Mouse (Mus musculus) MEL (cell line): ENCODE data around the gene Mymx. TPM values are rescaled to one million over a fixed set of nuclear protein-coding genes. Genes with fewer than 3 reads are reported as not detected.
A peak's percentile ranks its signal among the peaks of the same experiment; 100 is the strongest.

ENCODE experiments used
- DNase-seq: peaks from one replicate; pipeline ENCODE4 v3.0.0; 2011; ENCODE audit warnings: low read depth, low spot score
- H3K27ac ChIP-seq: 2 replicates; pipeline ENCODE4 v1.5.1; 2012; ENCODE audit warnings: low read depth, mild to moderate bottlenecking, control low read depth, low read length, moderate library complexity; ENCODE audit not compliant: control insufficient read depth
- H3K27me3 ChIP-seq, 2 experiments: fragments of 150-350 bp in 1 of 2; sonication (generic) in 1 of 2; 2 replicates each; pipeline ENCODE4 v1.6.1; 2012; ENCODE audit warnings: low read length in 2 of 2, mild to moderate bottlenecking in 2 of 2, improper control_type of control experiment in 1 of 2, moderate library complexity in 1 of 2; ENCODE audit not compliant: insufficient read depth in 2 of 2, control insufficient read depth in 1 of 2
- H3K36me3 ChIP-seq, 2 experiments: 2 replicates each; pipeline ENCODE4 v1.6.1; 2012 to 2014; ENCODE audit warnings: low read length in 2 of 2, improper control_type of control experiment in 1 of 2, inconsistent platforms in 1 of 2, mild to moderate bottlenecking in 1 of 2; ENCODE audit not compliant: insufficient read depth in 2 of 2, control insufficient read depth in 1 of 2
- H3K4me1 ChIP-seq, 2 experiments: fragments of 150-350 bp in 1 of 2; sonication (generic) in 1 of 2; 2 replicates each; pipeline ENCODE4 v1.6.1; 2012; ENCODE audit warnings: low read length in 2 of 2, improper control_type of control experiment in 1 of 2, mild to moderate bottlenecking in 1 of 2; ENCODE audit not compliant: insufficient read depth in 2 of 2, control insufficient read depth in 1 of 2
- H3K4me3 ChIP-seq, 2 experiments: fragments of 150-350 bp in 1 of 2; sonication (generic) in 1 of 2; 2 replicates each; pipeline ENCODE4 v1.5.1; 2012; ENCODE audit warnings: low read depth in 2 of 2, low read length in 2 of 2, mild to moderate bottlenecking in 2 of 2, moderate library complexity in 2 of 2, control low read depth in 1 of 2, improper control_type of control experiment in 1 of 2; ENCODE audit not compliant: control insufficient read depth in 1 of 2, insufficient read depth in 1 of 2
- H3K79me2 ChIP-seq: 2 replicates; pipeline ENCODE4 v1.6.1; 2012; ENCODE audit warnings: mild to moderate bottlenecking, low read length, moderate library complexity; ENCODE audit not compliant: control insufficient read depth, poor library complexity, insufficient read depth
- H3K9ac ChIP-seq: 2 replicates; pipeline ENCODE4 v1.6.1; 2012; ENCODE audit warnings: low read depth, mild to moderate bottlenecking, control low read depth, low read length, moderate library complexity; ENCODE audit not compliant: control insufficient read depth, poor library complexity, severe bottlenecking
- H3K9me3 ChIP-seq: fragments of 150-350 bp; sonication (generic); replicated peaks from 2 replicates; pipeline ENCODE4 v1.6.1; 2012; ENCODE audit warnings: mild to moderate bottlenecking, low read length, improper control_type of control experiment, moderate library complexity; ENCODE audit not compliant: insufficient read depth
- CHD1 ChIP-seq: IDR thresholded peaks from 2 replicates; pipeline ENCODE4 v1.6.1; 2012; ENCODE audit warnings: low read depth, mild to moderate bottlenecking, inconsistent platforms, low read length, improper control_type of control experiment
- CHD2 ChIP-seq: IDR thresholded peaks from 2 replicates; pipeline ENCODE4 v1.6.1; 2011; ENCODE audit warnings: low read length, improper control_type of control experiment
- CTCF ChIP-seq, 3 experiments: IDR thresholded peaks in 2 of 3; conservative IDR thresholded peaks in 1 of 3; 2 replicates each; pipeline ENCODE4 v1.5.1; 2011 to 2012; ENCODE audit warnings: low read length in 3 of 3, low read depth in 2 of 3, mild to moderate bottlenecking in 2 of 3, improper control_type of control experiment in 1 of 3, inconsistent platforms in 1 of 3, mixed read lengths in 1 of 3, moderate library complexity in 1 of 3; ENCODE audit not compliant: control insufficient read depth in 1 of 3, insufficient read depth in 1 of 3, poor library complexity in 1 of 3, severe bottlenecking in 1 of 3
- E2F4 ChIP-seq: IDR thresholded peaks from 2 replicates; pipeline ENCODE4 v1.6.1; 2011; ENCODE audit warnings: low read depth, low read length, improper control_type of control experiment, borderline replicate concordance
- ELF1 ChIP-seq: IDR thresholded peaks from 2 replicates; pipeline ENCODE4 v1.6.1; 2014; ENCODE audit warnings: low read depth, mild to moderate bottlenecking, inconsistent platforms, low read length, improper control_type of control experiment, moderate library complexity
- EP300 ChIP-seq, 2 experiments: IDR thresholded peaks; 2 replicates each; pipeline ENCODE4 v1.6.1; 2011; ENCODE audit warnings: improper control_type of control experiment in 2 of 2, low read length in 2 of 2, low read depth in 1 of 2, mild to moderate bottlenecking in 1 of 2
- ETS1 ChIP-seq: IDR thresholded peaks from 2 replicates; pipeline ENCODE4 v1.6.1; 2012; ENCODE audit warnings: low read depth, mild to moderate bottlenecking, inconsistent platforms, low read length, improper control_type of control experiment, moderate library complexity
- GABPA ChIP-seq: IDR thresholded peaks from 2 replicates; pipeline ENCODE4 v1.6.1; 2012; ENCODE audit warnings: low read depth, mild to moderate bottlenecking, inconsistent platforms, low read length, improper control_type of control experiment, moderate library complexity
- HCFC1 ChIP-seq: IDR thresholded peaks from 2 replicates; pipeline ENCODE4 v1.6.1; 2012; ENCODE audit warnings: low read depth, mild to moderate bottlenecking, inconsistent platforms, low read length, improper control_type of control experiment, moderate library complexity
- KAT2A ChIP-seq: conservative IDR thresholded peaks from 2 replicates; pipeline ENCODE4 v1.6.1; 2012; ENCODE audit warnings: low read depth, low read length, improper control_type of control experiment, inconsistent platforms
- MAFK ChIP-seq: IDR thresholded peaks from 2 replicates; pipeline ENCODE4 v1.6.1; 2011; ENCODE audit warnings: low read depth, mild to moderate bottlenecking, low read length, improper control_type of control experiment, borderline replicate concordance
- MAX ChIP-seq: IDR thresholded peaks from 2 replicates; pipeline ENCODE4 v1.6.1; 2011; ENCODE audit warnings: low read length, improper control_type of control experiment
- MEF2A ChIP-seq: IDR thresholded peaks from 2 replicates; pipeline ENCODE4 v1.6.1; 2014; ENCODE audit warnings: low read depth, mild to moderate bottlenecking, inconsistent platforms, low read length, improper control_type of control experiment; ENCODE audit not compliant: poor library complexity, insufficient replicate concordance, severe bottlenecking; ENCODE audit errors: extremely low read depth
- MXI1 ChIP-seq: IDR thresholded peaks from 2 replicates; pipeline ENCODE4 v1.6.1; 2011; ENCODE audit warnings: mild to moderate bottlenecking, low read depth, low read length, improper control_type of control experiment
- POLR2A ChIP-seq, 2 experiments: IDR thresholded peaks; 2 replicates each; pipeline ENCODE4 v1.6.1; 2011 to 2012; ENCODE audit warnings: low read length in 2 of 2, mild to moderate bottlenecking in 2 of 2, control low read depth in 1 of 2, improper control_type of control experiment in 1 of 2, low read depth in 1 of 2, moderate library complexity in 1 of 2; ENCODE audit not compliant: control insufficient read depth in 1 of 2, insufficient read depth in 1 of 2, poor library complexity in 1 of 2
- POLR2AphosphoS5 ChIP-seq: IDR thresholded peaks from 2 replicates; pipeline ENCODE4 v1.6.1; 2012; ENCODE audit warnings: low read depth, borderline replicate concordance, mild to moderate bottlenecking, inconsistent platforms, low read length, moderate library complexity, mixed read lengths
- SIN3A ChIP-seq: IDR thresholded peaks from 2 replicates; pipeline ENCODE4 v1.6.1; 2012; ENCODE audit warnings: low read length, improper control_type of control experiment, inconsistent platforms
- TAL1 ChIP-seq: IDR thresholded peaks from 2 replicates; pipeline ENCODE4 v1.6.1; 2012; ENCODE audit warnings: mild to moderate bottlenecking, inconsistent platforms, low read length, moderate library complexity, mixed read lengths
- TBP ChIP-seq: IDR thresholded peaks from 2 replicates; pipeline ENCODE4 v1.8.0; 2011; ENCODE audit warnings: low read depth, low read length, improper control_type of control experiment
- TCF12 ChIP-seq: IDR thresholded peaks from 2 replicates; pipeline ENCODE4 v1.6.1; 2014; ENCODE audit warnings: low read depth, mild to moderate bottlenecking, inconsistent platforms, low read length, improper control_type of control experiment, moderate library complexity
- USF1 ChIP-seq: IDR thresholded peaks from 2 replicates; pipeline ENCODE4 v1.6.1; 2014; ENCODE audit warnings: low read depth, mild to moderate bottlenecking, inconsistent platforms, low read length, improper control_type of control experiment, moderate library complexity
- polyA plus RNA-seq, 2 experiments: library from polyadenylated mRNA; stranded (reverse) in 1 of 2; unstranded in 1 of 2; fragments of >175 nt in 1 of 2; fragments of >200 nt in 1 of 2; gene quantifications; 2 replicates each; pipeline versions ENCODE4 v1.2.1 to v1.2.4; 2012; ENCODE audit warnings: low replicate concordance in 2 of 2, low read depth in 1 of 2; ENCODE audit not compliant: insufficient read length in 2 of 2, insufficient read depth in 1 of 2, missing spikeins in 1 of 2
- total RNA-seq: library from RNA; depleted of rRNA; stranded (reverse); fragments of 300-350 nt; gene quantifications from 2 replicates; pipeline ENCODE4 v1.2.3, GENCODE M21; 2012

Gene Mymx
- total and polyA plus RNA-seq, 3 experiments: not detected

DNA sequence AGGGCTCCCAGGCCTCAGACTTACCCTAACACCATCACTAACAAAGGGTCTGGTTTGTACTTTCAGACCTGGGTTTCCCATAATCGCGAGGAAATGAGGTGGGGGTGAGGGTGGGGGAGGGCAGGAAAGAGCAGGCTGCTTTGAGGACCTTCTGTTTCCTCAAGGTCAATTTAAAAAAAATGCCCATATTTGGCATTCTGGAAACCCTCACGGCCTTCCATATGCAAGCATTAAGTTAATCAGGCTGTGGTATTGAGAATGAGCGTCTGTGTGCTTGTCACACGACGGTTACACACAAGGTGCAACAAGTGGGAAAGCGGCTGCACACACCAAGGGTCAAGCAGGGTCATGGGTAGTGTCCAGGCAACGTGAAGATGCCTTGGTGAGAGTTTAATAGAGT lies 10.1 kb upstream of the Mymx start:
- DNase-seq: no peak
- no peaks in the 10 kb centered on the region for H3K79me2 ChIP-seq
- no peak overlapping the region for H3K9ac ChIP-seq
- H3K36me3 ChIP-seq: peaks cover 0 to 22% of the 10 kb centered on the region in 2 experiments; a peak in 2 of 4 replicates
- H3K4me3 ChIP-seq: no peak overlapping the region
- H3K27me3 ChIP-seq: no peaks in the 10 kb centered on the region
- TF ChIP-seq GABPA (no peak), MAX (no peak), CHD1 (no peak), TBP (no peak), POLR2AphosphoS5 (no peak), ELF1 (no peak), MXI1 (no peak), CTCF (IDR thresholded peaks at IDR 0.05 in 2 of 3, conservative IDR thresholded peaks at IDR 0.05 in 1 of 3; ENCODE audit: control insufficient read depth in 1 of 3, insufficient read depth in 1 of 3, low read depth in 2 of 3, low read length in 3 of 3, poor library complexity in 1 of 3, severe bottlenecking in 1 of 3) (no peak), E2F4 (no peak), ETS1 (no peak), POLR2A (IDR thresholded peaks at IDR 0.05; ENCODE audit: control insufficient read depth in 1 of 2, insufficient read depth in 1 of 2, low read depth in 1 of 2, low read length in 2 of 2, poor library complexity in 1 of 2) (no peak), MEF2A (no peak), HCFC1 (no peak), USF1 (no peak), CHD2 (no peak), TAL1 (no peak), KAT2A (no peak)
- H3K27ac ChIP-seq: no peak overlapping the region
- no peaks in the 10 kb centered on the region for H3K9me3 ChIP-seq
- H3K4me1 ChIP-seq: peaks cover 12 to 21% of the 10 kb centered on the region in 2 experiments

DNA sequence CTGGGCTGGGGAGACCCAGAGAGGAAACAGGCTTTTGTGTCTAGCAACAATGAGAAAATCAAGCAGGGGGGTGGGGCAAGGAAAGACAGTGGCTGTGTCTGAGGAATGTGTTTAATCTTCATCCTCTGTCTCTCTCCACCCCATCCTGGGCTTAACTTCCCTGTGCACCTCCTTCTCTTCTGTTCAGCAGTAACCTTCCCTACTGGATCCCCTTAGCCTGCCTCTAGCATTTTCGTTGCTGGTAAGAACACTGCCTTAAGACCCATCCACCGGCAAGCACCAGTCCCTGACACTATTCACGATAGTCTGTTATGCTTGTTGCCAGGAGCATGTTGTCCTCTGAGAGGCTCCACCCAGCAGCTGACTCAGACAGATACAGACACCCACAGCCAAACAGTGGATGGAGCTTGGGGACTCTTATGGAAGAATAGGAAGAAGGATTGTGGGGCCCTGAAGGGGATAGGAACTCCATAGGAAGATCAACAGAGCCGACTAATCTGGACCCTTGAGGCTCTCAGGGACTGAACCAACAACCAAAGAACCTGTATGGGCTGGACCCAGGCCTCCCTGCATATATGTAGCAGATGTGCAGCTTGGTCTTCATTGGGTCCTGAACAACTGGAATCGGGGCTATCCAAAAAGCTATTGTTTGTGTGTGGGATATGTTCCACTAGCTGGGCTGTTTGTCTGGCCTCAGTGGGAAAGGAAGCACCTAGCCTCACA lies 8.4 kb upstream of the Mymx start:
- no peaks in the 10 kb centered on the region for H3K9me3 ChIP-seq
- H3K36me3 ChIP-seq: peaks cover 0 to 22% of the 10 kb centered on the region in 2 experiments; a peak in 2 of 4 replicates
- peak overlapping the region; percentile 26 to 38; a peak in 2 of 4 replicates for H3K4me3 ChIP-seq
- peak; percentile 59 for DNase-seq
- H3K27me3 ChIP-seq: no peaks in the 10 kb centered on the region
- H3K79me2 ChIP-seq: no peaks in the 10 kb centered on the region
- TF ChIP-seq TCF12: 0 out of 2 replicates have a peak, but pooled peaks have one; percentile 4
- no peak for TF ChIP-seq MAFK
- TF ChIP-seq EP300 (IDR thresholded peaks at IDR 0.05; ENCODE audit: low read depth in 1 of 2, low read length in 2 of 2): peak in 1 of 2 experiments; percentile 36; a peak in 1 of 4 replicates
- peak; percentile 54; the same call in 1 of the 2 replicates for TF ChIP-seq SIN3A
- peaks cover 12 to 21% of the 10 kb centered on the region in 2 experiments for H3K4me1 ChIP-seq
- H3K27ac ChIP-seq: no peak overlapping the region
- no peak overlapping the region for H3K9ac ChIP-seq
